Mouse (Mus musculus) megakaryocyte, adult 5-6 weeks (primary cell): ENCODE measurements at regions not wholly inside any gene's neighbourhood (a gene's known extent, or its start where the extent isn't known, plus 50 kb on each side); places are given as distances from the start of the nearest gene placed in this dataset.

ENCODE experiments used
- ATAC-seq: 2 replicates; pipeline ENCODE4 v1.8.0; 2016; ENCODE audit warnings: mild to moderate bottlenecking, inconsistent platforms; ENCODE audit not compliant: poor library complexity, severe bottlenecking

DNA sequence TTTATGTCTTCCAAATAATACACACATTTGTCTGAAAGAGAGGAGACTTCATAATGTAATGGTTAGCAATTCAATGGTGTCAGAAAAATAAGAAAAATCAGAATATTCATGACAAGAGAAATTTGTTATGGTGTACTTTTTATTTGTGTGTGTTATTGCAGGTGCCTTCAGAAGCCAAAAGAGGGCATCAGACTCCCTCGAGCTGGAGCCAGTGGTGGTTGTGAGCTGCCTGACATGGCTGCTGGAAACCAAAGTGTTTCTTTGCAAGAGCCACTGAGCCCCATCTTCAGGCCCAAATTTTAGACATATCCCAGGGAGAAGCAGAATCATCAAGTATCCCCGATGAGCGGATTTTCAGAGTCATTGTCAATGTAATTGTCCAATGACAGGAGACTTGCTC lies 81.9 kb downstream of the Tm2d3 start:
- no peak for ATAC-seq

DNA sequence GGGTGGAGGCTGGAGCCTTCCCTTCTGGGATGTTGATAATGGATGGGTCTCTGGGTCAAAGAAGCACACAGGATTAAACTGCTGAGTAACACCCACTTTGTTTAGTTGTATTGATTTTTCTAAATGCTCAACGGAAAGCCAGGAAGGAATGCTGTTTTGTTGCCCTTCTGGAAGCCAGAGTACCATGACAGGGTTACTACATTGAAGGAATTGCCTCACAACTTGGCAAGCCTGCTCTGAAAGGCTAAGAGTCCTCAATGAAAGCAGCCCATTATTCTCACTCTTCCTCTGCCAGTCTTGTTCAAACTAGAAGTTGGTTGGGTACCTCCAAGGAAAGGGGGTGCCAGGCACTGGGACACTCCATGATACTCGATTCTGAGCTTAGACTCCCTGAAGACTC lies 83.0 kb downstream of the Tm2d3 start:
- ATAC-seq, result no peak

DNA sequence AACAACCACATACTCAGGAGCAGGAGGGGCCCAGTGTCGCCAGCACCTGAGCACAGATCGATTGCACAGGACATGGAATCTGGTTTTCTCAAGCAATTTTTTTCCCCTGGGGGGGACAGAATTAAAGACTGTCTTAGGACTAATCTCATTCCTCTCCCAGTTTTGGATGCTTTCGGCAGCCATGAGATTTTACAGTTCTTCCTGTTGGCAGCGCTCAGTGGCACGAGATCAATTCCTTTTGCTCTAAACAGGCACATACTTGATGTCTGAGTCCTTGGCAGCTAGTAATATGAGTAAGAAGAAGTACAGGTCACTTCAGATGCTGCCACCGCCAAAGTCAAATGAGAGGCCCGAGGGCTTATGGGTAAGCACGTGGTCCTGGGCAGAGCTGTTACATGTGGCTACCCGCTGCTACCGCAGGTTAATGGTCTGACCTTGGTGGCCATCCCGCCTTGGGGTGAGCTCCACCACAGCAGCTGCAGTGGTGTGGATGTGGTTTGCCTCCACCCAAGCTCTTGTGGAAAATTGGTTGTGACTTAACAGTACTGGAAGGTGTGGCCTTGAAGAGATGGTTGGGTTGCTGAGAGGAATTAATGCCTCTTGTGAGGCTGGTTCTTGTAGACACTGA lies 83.5 kb downstream of the Tm2d3 start:
- ATAC-seq, result no peak

DNA sequence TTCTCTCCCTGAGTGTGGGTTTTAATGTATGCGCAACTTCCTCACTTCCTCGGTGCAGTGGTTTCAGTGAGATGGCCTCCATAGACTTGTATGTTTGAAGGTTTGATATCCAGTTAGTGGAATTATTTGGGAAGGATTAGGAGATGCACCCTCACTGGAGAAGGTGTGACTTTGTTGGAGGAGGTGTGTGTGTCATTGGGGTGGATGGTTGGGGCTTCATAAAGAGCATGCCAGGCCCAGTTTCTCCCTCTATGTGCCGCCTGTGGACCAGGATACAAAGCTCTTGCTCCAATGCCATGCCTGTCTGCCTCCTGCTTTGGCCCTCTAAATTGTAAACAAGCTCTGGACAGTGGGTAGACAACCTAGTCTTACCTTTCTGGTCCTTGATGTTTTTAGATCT lies 84.0 kb downstream of the Tm2d3 start:
- no peak for ATAC-seq

DNA sequence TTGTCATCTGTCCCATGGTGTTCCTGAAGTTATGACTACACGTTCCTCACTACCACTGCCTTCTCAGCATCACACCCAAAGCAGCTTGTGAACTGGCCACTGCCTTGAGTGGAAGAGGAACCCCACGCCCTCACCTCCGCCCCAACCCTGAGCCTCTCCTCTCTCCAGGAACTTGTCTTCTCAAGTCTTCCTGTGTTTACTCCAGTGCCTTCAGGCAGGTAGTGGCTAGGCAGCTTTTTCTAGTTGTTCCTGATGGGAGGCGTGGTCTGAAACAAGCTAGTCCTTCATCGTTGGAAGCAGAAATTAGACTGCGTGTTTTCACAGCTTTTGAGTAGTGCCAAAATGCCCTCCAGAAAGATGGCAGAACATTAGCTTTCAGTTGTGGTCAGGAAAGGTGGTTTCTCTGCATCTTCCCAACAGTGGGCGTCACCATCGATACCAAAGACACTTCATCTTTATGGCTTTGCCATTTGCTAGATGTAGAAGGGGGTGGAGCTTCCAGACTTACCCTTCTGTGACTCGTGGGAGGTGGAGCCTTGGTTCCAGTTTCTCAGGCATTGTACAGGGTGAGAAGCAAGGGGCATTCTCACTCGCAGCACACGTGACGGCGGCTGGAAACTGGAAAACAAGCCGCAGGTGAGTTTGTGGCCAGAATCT lies 81.7 kb upstream of the Pcsk6 start:
- no peak for ATAC-seq

DNA sequence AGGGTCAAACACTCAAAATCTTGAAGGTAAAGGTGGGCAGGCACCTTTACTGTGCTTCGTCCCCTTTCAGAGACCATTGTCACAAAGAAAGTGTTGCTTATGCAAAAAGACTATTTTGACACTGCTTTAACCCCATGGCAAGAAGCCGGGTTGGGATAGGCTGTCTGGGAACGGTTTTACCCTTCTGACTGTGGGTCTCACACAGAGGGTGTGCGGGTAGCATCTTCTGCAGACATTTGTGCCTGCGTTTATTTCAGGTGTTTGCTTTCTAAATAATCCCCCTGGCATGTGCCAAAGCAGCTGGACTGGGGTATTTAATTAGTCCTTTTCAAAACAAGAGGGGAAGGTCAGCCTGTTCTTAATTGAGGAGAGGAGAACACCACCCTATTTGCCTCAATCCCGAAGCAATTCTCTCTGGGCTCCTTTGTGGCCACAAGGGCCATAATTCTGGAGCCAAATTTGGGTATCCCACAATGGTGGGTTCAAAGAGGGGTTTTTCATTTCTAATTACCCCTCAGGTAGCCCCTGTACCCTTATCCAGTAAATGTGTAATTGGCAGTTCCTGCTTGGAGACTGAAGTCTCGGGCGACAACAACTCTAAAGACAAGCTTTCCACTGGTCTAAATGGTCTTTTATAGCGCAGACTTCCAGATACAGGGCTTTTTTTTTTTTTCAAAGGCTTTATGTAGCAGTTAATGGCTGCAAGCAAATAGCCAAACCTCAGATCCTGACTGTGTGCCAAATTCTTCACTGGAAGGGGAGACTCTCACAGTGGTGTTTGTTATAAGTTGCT lies 80.8 kb upstream of the Pcsk6 start:
- ATAC-seq, result no peak

DNA sequence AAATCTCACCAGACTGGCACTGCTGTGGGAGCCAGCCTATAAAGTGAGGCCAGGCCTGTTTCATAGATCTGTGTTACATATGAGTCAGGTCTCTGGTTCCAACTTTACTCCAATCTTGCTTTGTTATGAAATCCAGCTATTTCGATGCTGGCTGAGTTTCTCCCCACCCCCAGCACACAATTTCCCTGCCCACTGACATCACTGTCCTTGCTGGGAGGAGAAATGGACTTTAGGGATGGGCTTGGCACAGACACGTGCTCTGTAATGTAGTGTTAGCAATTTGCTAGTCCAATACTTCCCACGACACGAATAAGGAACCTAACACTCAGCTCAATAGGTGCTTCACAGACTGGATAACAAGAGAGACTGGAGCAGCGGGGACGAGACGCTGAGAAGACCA lies 79.5 kb upstream of the Pcsk6 start:
- no peak for ATAC-seq

DNA sequence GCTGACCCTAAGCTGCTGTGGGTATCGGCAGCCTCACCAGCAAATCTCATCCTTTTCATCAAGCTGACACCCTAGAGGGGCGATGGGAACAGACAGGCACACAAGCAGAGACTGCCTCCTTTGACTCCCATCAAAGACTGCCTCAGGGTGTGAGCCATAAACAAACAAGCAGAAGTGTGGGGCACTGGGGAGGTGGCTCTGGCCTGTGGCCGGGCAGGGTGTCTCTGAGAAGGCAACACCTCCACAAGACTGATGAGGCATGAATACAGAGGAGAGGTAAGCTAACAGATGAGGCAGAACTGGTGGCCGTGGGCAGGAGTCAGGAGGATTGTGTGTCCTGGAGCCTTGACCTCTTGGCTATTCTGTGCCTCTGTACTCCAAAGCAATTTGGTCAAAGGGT lies 77.8 kb upstream of the Pcsk6 start:
- ATAC-seq, result no peak

DNA sequence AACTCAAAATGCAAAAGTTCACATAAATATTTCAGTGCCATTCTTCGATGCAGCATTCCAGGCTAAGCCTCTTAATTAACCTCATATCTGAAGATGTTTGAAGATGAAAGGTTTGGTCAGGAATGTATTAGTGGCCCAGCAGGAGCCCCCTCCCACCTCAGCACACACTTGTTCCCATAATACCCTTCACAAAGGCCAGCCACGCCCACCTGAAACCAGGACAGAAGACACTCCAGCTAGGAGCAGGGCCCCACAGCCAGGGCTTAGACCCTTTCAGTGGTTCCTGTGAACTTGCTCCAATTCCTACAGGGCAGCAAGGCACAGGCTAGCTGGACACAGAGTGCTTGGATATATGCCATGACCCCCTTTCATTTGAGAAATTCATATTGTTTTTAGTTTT lies 74.6 kb upstream of the Pcsk6 start:
- ATAC-seq, result no peak

DNA sequence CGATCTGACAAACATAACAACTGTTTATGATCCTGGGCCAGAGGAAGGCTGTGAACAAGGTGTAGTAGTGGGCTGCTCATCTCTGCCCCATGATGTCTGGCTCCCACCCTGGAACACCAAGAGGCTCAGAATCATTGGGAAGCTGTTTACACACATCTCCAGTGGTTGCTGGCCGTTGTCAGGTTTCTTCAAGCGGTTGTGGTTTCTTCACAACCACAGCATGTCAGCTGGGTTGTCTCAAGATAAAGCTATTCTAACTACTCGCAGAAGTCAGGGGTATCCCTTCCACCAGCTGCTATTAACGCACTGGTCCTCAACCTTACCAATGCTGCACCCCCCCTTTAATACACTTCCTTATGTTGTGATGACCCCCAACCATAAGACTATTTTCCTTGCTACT lies 73.7 kb upstream of the Pcsk6 start:
- ATAC-seq, result no peak

DNA sequence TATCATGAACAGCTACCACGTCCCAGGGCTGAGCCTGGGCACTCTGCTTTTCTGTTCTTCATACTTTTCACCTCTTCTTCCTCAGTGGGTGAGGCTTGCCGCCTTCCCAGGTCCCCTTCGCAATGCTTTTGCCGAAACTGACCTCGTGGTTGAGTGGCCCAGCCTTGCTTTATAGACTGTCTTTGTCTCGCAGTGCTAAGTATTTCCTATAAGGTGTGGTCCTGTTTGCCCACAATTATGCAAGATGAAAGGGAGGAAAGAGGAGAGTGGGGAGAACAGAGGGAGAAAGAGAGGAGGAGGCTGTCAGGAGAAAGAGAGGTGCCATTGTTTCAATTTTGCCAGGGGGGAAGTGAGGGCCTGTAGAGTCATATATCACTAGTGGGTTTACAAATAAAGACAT lies 71.3 kb upstream of the Pcsk6 start:
- ATAC-seq, result no peak

DNA sequence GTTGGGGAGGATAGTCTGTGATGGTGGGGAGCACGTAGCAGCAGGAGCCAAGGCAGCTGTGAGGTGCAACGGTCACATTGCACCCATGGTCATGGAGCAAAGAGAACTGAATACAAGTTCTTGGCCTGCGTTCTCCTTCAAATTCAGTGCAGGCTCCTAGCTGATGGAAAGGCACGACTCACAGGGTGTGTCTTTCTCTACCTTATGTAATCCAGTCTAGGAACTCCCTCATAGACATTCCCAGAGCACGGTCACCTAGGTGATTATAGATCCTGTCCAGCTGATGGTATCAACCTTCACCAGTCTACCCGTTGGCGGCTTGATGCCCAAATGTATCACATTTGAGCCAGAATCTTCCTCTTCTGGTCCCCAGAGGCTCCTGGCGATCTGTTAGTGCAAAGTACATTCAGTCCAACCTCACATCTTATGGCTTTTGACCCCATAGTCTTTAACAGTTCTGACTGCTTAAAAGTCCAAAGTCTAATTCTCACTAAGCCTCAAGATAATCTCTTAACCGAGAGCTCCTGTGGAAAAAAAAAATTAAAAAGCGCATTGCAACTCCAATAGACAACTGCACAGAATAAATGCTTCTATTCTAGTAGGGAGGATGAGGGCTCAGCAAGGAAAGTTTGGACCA lies 69.2 kb upstream of the Pcsk6 start:
- no peak for ATAC-seq

DNA sequence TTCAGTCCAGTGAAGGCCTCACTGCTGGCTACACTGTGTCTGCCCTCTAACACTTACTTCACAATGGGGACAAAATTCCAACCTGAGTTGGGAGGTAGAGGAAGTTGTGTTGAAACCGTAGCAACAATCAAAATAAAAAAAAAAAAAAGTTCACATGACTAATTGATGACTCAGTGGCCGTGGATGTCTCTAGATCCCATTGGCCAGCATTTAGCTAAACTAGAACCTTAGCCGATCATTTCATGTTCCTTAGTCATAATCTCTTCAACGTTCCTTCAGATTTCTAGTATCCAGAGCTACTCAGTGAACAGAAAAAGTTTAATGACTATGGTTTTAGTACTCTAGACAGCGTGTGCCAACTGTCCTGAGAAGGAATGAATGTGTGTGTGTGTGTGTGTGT lies 59.2 kb upstream of the Pcsk6 start:
- no peak for ATAC-seq

DNA sequence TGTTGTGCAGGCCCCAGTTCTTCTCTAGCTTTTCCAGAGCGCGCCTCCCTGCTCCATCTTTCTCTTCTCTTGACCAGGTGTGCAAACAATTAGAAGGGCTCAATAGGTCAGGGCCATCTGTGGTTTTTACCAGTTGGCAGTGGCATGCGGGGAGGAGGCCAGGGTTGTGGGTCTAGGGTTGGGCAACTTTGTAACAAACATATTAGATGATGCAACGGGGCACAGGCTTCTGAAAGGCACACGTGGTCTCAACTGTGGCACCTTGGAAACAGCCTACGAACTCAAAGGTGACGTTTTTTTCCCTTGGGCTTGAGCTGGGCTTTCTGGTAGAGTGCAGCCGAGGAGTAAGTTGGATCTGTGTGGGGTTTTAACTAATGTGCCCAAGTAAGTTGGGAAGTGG lies 58.7 kb upstream of the Pcsk6 start:
- ATAC-seq, result peak; percentile 67

DNA sequence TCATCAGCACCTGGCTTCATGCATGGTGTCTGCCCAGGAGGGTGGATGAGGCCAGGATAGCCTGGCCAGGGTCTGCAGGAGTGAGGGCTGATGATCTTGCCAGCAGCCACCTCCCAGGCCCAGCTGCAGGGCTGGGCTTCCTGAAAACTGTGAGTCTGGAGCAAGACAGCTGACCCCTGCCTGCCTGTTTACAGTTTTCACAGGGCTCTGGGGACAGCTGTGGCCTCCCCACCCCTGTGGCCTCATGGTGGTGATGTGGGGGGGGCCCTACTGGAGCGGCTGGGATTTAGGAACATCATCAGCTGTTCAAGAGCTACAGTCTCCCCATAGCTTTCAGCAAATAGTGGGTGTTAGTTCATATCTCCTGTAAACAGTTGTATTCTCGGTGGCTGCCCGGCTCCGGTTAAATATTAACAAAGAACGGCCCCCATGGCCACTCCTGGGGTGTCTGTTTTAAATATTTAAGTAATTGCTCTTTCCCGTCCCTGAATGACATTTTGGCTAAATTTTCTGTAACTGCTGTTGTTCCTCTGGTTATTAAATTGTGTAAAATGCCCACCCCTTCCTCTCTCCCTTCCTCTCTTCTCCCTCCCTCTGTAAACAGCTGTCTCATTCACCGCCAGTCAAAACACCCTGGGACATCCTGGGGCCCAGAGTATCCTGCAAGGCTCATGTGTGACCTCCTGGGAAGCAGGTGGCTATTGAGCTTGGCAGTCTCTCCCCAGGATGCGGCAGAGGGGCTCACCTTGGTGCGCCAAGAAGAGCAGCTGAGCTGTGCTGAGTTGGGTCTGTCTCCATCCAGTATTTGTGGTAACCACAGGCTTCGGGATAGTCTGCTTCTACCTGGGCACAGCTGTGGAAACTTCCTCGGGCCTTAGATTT lies 57.9 kb upstream of the Pcsk6 start:
- no peak for ATAC-seq
